ENCODE assay signal across 24 mouse cellular contexts in the genomic region with DNA sequence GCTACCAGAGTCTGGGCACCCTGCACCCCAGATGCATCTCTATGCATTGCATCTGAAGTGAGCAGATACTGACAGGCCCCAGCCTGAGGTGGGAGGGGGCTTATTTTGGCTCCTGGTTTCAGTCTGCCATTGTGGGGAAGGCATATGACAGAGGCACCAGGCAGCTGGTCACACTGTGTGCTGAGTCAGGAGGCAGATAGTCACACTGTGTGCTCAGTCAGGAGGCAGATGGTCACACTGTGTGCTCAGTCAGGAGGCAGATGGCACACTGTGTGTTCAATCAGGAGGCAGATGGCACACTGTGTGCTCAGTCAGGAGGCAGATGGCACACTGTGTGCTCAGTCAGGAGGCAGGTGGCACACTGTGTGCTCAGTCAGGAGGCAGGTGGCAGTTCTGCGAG. TPM values are rescaled to one million over a fixed set of nuclear protein-coding genes. Genes with fewer than 3 reads are reported as not detected.
"Had no signal": no experiment of that assay in that cellular context is flagged by ENCODE, and none has a peak within 500 bp of the region (broad histone marks: within the 10 kb centered on the region; RNA-seq: fewer than 3 reads in every experiment).

No protein-coding gene starts in this region.

- DNase-seq: lung, adult 18-20 months; lung, embryonic 14.5 days; lung, postnatal 14 days; lung, postnatal 36 days; midbrain, embryonic 14.5 days; retina, postnatal 1 day; right cerebral cortex, adult 18-20 months; right cerebral cortex, postnatal 25 days; right cerebral cortex, postnatal 4 days; spleen, adult 18-20 months; thymus, adult 18-20 months; thymus, postnatal 14 days; thymus, postnatal 36 days had no signal

- H3K36me3 ChIP-seq: midbrain, embryonic 10.5 days; midbrain, embryonic 12.5 days; neural tube, embryonic 13.5 days; neural tube, embryonic 15.5 days had no signal

- H3K27me3 ChIP-seq: midbrain, embryonic 12.5 days; neural tube, embryonic 13.5 days; neural tube, embryonic 15.5 days had no signal

- H3K9ac ChIP-seq: liver, embryonic 14.5 days; lung, embryonic 14.5 days; midbrain, embryonic 12.5 days; neural tube, embryonic 13.5 days; neural tube, embryonic 15.5 days had no signal

- H3K4me2 ChIP-seq: lung, embryonic 14.5 days; midbrain, embryonic 12.5 days; neural tube, embryonic 13.5 days; neural tube, embryonic 15.5 days had no signal

- H3K4me3 ChIP-seq: midbrain, embryonic 10.5 days; midbrain, embryonic 12.5 days; myocyte; neural tube, embryonic 13.5 days; neural tube, embryonic 15.5 days had no signal

- H3K9me3 ChIP-seq: midbrain, embryonic 10.5 days; midbrain, embryonic 12.5 days; neural tube, embryonic 13.5 days; neural tube, embryonic 15.5 days had no signal

- ATAC-seq: midbrain, embryonic 16.5 days had no signal

- H3K27ac ChIP-seq: liver, embryonic 14.5 days; macrophage; midbrain, embryonic 12.5 days; neural tube, embryonic 13.5 days; neural tube, embryonic 15.5 days had no signal

RNA-seq across cellular contexts. Expression of gene Cstad, which starts 55.5 kb away (rescaled TPM):
- total RNA-seq: megakaryocyte progenitor cell, adult 5-6 weeks had no signal
- polyA plus RNA-seq: liver, embryonic 16.5 days; small intestine, adult 2 months had no signal
